Mouse (Mus musculus): ENCODE results near the gene Adam12. TPM values are rescaled to one million over a fixed set of nuclear protein-coding genes. Genes with fewer than 3 reads are reported as not detected.

Adam12 gene
- polyA plus RNA-seq, 1 experiment from 2014 or later: 6.1 TPM

DNA sequence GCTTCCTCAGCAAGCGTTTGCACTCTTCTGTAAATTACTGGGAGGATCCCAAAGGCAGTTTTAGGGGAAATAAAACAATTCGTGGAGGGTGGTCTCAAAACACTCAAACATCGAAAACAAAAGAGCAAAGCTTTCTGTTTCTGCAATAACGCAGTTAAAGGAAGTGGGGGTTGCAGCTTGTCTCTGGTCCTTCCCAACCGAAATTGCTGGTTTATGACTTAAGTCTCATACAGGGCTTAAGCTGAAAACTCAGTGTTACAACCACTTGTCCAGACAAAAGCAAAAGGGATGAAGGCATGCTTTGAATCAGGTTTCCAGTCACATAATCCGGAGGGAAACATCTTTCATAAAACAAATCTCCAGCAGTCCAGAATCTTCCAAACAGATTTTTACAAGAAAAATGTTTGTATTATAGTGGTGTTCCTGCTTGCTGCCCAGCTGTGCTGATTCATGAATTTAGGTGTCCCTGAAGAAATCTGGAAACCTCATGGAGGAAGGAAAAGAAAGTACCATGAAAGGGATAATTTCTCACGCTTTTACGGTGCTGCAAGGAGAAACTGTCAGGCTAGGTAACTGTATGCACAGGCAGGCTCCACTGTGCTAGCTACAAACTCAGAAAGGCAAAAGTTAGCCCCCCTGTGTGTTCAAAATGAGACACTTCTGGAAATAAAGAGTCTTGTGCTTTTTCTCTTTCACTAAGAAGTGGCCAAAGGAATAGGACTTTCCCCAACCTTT is 255.4 kb downstream of the Adam12 start:
- H3K9me3 ChIP-seq: no peaks in the 10 kb centered on the region
- H3K36me3 ChIP-seq: no peaks in the 10 kb centered on the region
- H3K4me3 ChIP-seq: no peak overlapping the region
- 0 out of 2 replicates have a peak overlapping the region, but pooled peaks have one; percentile 22 for H3K27ac ChIP-seq
- ATAC-seq (ENCODE audit: insufficient number of reproducible peaks, insufficient read depth, low FRiP score, low TSS enrichment, low read depth): no peak
- WGBS: 53% methylated on average over 8 of the region's 8 CpGs
- peaks cover 29% of the 10 kb centered on the region for H3K4me1 ChIP-seq
- no peak overlapping the region for H3K9ac ChIP-seq
- no peak overlapping the region for H3K4me2 ChIP-seq
- no peaks in the 10 kb centered on the region for H3K27me3 ChIP-seq

DNA sequence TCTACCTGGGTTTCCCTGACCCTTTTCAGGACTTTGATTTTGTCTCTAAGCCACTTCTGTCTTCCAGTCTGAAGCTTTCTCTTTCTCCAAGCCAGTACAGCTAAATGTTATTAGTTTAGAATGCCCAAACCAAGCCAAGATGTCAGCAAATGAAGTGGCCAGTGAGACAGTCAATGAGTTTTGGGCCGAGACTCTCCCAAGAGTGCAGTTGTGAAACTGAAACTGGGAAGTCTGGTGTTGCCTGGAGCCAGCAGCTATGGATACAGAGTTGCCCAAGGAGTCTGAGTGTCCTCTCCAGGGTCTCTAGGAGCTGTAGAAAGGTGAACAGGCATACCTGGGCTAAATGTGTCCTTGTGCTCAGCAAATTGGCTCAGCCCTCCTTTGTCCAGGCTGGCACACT is 260.9 kb downstream of the Adam12 start:
- Histone ChIP-seq H3K36me3 (no peaks in the 10 kb centered on the region), H3K9ac (no peak overlapping the region), H3K4me3 (no peak overlapping the region), H3K4me2 (no peak overlapping the region), H3K27me3 (no peaks in the 10 kb centered on the region), H3K9me3 (no peaks in the 10 kb centered on the region), H3K27ac (no peak overlapping the region), H3K4me1 (peaks cover 14% of the 10 kb centered on the region; the same call in 1 of the 2 replicates)
- no peak for ATAC-seq (ENCODE audit: insufficient number of reproducible peaks, insufficient read depth, low FRiP score, low TSS enrichment, low read depth)
- WGBS: 79% methylated on average over 1 of the region's 1 CpGs

DNA sequence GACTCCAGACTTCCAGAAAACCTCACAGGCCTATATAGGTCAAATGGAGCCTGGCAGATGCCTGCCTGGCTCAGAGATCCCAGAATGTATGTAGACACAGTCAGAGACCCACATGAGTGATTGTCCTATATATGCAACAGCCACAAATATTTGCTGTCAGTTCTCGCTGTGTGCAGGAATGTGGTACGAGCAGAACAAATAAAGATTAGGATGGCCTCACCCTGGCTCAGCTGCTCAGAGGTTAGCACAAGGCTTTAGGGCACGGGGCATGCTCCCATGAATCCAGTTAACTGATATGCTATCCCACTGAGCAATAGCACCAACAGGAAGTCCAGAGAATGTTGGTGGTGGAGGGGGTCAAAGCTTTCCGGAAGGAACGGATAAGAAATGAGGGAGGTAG is 261.5 kb downstream of the Adam12 start:
- no peak overlapping the region for H3K27ac ChIP-seq
- no peak overlapping the region for H3K4me2 ChIP-seq
- H3K4me3 ChIP-seq: no peak overlapping the region
- H3K27me3 ChIP-seq: no peaks in the 10 kb centered on the region
- H3K9ac ChIP-seq: no peak overlapping the region
- ATAC-seq (ENCODE audit: insufficient number of reproducible peaks, insufficient read depth, low FRiP score, low TSS enrichment, low read depth): no peak
- 66% methylated on average over 5 of the region's 5 CpGs for WGBS
- no peaks in the 10 kb centered on the region for H3K9me3 ChIP-seq
- H3K4me1 ChIP-seq: peaks cover 9% of the 10 kb centered on the region; the same call in 1 of the 2 replicates
- no peaks in the 10 kb centered on the region for H3K36me3 ChIP-seq

DNA sequence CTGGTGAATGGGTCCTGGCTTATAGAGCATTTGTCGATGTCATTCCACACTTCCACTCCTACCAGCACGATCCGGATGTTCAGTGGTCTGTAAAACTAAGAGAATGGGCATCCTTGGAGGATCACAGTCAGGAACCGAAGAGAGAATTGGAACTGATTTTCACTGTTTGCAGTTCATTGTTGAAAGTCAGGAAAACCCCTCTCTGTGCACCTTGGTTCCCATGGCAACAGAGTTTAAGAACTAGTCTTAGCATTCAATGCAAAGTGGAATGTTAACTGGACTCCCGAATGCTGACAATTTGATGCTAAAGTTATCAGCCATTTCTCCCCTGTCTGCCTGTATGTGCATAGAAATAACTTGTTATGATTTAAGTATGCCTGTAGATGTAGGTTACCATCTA is 264.0 kb downstream of the Adam12 start:
- Histone ChIP-seq H3K4me3 (no peak overlapping the region), H3K9me3 (no peaks in the 10 kb centered on the region), H3K36me3 (no peaks in the 10 kb centered on the region), H3K27ac (no peak overlapping the region), H3K9ac (no peak overlapping the region), H3K4me2 (no peak overlapping the region), H3K27me3 (no peaks in the 10 kb centered on the region), H3K4me1 (peaks cover 20% of the 10 kb centered on the region)
- 83% methylated on average over 5 of the region's 5 CpGs for WGBS
- no peak for ATAC-seq (ENCODE audit: insufficient number of reproducible peaks, insufficient read depth, low FRiP score, low TSS enrichment, low read depth)

DNA sequence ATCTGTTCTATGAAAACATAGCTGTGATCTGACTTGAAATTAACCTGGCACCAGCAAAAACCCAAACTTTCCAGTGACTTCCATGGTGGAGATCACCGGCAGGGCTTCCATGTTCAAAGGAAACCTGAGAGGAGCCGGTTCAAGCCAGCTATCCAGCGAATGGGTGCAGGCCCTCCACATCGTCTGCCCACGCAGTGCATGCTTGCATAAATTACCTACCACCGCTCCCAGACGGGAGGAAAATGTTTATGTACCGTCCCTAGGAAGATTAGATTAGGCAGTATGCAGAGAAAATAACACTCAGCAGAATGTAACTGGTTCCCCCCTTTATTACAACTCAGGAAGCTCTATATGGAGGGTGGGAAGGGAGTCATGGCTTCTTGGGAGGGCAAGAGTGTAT is 268.4 kb downstream of the Adam12 start:
- Histone ChIP-seq H3K27me3 (no peaks in the 10 kb centered on the region), H3K36me3 (no peaks in the 10 kb centered on the region), H3K9ac (no peak overlapping the region), H3K27ac (peak overlapping the region; percentile 39; the same call in 1 of the 2 replicates), H3K4me2 (no peak overlapping the region), H3K4me1 (peaks cover 13% of the 10 kb centered on the region), H3K9me3 (no peaks in the 10 kb centered on the region), H3K4me3 (no peak overlapping the region)
- WGBS: 42% methylated on average over 8 of the region's 8 CpGs
- no peak for ATAC-seq (ENCODE audit: insufficient number of reproducible peaks, insufficient read depth, low FRiP score, low TSS enrichment, low read depth)

DNA sequence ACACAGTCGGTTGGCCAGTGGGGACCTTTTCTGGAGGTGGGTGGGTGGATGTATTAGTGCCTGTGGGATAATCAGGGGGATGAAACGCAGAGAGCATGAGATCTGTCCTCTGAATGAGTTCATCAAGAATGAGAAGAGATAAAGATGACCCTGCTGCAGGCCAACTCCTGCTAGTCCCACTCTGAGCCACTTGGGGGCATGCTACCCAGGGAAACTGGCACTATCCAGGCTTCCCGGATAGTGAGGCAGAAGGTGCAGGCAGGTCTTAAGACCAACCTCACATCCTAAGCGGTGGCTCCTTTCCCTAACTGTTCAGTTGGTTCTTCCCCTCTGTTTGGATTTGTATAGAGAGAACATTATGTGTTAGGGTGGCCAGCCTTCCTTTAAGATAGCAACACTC is 272.7 kb downstream of the Adam12 start:
- Histone ChIP-seq H3K36me3 (no peaks in the 10 kb centered on the region), H3K27me3 (no peaks in the 10 kb centered on the region), H3K9ac (no peak overlapping the region), H3K4me3 (no peak overlapping the region), H3K9me3 (no peaks in the 10 kb centered on the region), H3K4me1 (peaks cover 13% of the 10 kb centered on the region), H3K4me2 (no peak overlapping the region), H3K27ac (no peak overlapping the region)
- ATAC-seq (ENCODE audit: insufficient number of reproducible peaks, insufficient read depth, low FRiP score, low TSS enrichment, low read depth): no peak
- WGBS: 62% methylated on average over 4 of the region's 4 CpGs

DNA sequence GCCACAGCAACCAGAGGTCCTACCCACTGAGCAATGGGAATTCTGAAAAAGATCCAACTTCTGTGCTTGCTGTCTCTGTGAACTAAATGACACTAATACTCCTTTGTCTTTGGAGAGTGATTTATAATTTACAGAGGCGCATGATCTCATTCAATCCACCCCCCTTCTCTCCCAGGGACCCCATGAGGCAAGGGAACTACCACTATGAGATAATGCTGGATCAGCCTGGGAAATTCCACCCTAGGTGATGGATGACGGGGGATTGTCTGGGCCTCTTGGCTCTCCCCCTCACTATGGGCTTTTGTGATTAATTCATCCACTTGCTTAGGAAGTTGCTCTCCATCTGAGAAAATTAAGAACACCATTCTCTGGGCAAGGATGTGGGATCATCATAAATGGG is 274.1 kb downstream of the Adam12 start:
- Histone ChIP-seq H3K9ac (no peak overlapping the region), H3K36me3 (no peaks in the 10 kb centered on the region), H3K4me2 (no peak overlapping the region), H3K9me3 (no peaks in the 10 kb centered on the region), H3K4me3 (no peak overlapping the region), H3K27ac (no peak overlapping the region), H3K27me3 (no peaks in the 10 kb centered on the region), H3K4me1 (peaks cover 7% of the 10 kb centered on the region; the same call in 1 of the 2 replicates)
- no peak for ATAC-seq (ENCODE audit: insufficient number of reproducible peaks, insufficient read depth, low FRiP score, low TSS enrichment, low read depth)
- WGBS: 84% methylated on average over 2 of the region's 2 CpGs

DNA sequence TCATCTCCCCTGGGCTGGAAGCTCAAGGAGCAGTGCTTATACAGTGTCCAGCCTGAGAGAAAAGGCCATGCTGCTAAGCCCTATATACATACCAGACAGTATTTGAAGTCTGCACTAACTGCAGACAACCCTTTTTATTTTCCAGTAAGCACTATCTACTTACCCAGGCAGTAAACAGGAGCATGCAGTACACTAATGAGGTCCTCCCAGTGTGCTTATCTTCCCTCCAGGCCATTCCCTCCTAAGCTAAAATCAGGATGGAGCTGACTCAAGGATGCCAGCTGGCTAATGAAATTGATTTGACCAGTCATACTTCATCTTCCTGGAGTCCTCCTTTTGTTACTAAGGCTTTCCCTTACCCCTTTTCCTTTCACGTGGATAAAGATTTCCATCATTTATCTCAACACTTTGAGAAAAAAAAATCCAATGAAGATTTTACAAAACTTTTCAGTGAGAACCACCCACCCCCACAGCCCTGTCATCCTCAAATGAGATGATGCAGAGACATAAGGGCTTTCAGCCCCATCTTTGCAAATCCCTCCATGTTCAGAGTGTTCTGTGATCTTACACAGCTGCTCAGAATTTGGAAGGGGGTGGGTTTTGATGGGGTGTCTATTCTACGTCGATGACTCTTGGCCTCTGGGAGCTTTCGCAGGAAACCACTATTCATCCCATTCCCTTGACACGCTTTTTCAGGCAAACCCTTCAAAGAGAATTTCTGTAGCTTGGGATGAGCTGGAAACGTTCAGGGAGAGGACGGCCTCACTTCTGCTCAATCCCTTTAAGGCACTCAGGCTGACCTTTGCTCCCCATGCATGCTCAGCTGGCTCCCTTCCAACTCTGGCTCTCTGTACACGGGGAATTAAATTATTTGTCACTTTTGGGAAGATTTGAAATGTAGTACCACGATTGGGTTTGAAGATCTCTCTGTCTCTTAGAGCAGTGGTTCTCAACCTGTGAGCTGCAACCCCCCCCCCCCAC is 277.5 kb downstream of the Adam12 start:
- H3K36me3 ChIP-seq: no peaks in the 10 kb centered on the region
- H3K9me3 ChIP-seq: no peaks in the 10 kb centered on the region
- no peaks in the 10 kb centered on the region for H3K27me3 ChIP-seq
- no peak overlapping the region for H3K27ac ChIP-seq
- WGBS: 37% methylated on average over 9 of the region's 9 CpGs
- no peak overlapping the region for H3K9ac ChIP-seq
- peaks cover 7% of the 10 kb centered on the region; the same call in 1 of the 2 replicates for H3K4me1 ChIP-seq
- H3K4me3 ChIP-seq: no peak overlapping the region
- ATAC-seq (ENCODE audit: insufficient number of reproducible peaks, insufficient read depth, low FRiP score, low TSS enrichment, low read depth): no peak
- H3K4me2 ChIP-seq: no peak overlapping the region

DNA sequence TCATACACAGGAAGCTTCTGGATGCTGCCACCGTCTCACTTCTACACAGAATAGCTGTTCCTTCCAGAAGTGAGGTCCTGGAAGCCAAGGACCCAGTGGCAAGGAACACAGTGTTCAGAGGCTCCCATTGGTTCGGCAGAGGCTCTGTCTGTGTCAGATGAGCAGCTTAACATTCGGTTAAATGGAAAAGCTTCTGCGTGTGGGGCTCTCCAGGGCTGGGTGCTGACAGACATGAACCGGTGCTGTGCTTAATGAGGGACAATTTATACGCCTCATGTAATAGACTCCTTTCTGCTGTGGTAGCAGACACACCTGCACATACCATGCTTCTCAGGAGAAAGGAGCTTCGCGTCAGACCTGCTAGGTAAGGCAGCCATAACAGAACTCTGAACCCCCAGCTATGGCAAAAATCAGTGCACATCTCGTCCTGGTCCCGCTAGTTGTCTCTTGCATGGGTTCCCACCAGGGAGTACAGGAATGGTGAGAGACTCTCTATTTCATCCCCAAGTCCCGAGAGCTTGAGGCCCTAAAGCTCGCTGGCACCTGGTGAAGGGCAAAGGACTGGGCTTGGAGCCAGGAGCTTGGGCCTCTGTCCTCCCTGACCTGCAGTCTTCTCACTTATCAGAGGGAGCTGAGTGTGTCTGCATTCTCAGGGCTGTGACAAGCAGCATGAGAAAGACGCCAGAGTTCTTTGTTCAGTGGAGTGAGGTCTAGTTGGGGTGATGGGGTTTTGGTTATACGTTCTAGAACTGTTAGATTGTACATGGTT is 280.0 kb downstream of the Adam12 start:
- Histone ChIP-seq H3K4me1 (peaks cover 7% of the 10 kb centered on the region; the same call in 1 of the 2 replicates), H3K27me3 (no peaks in the 10 kb centered on the region), H3K27ac (no peak overlapping the region), H3K9ac (no peak overlapping the region), H3K36me3 (no peaks in the 10 kb centered on the region), H3K9me3 (no peaks in the 10 kb centered on the region), H3K4me2 (no peak overlapping the region), H3K4me3 (no peak overlapping the region)
- ATAC-seq (ENCODE audit: insufficient number of reproducible peaks, insufficient read depth, low FRiP score, low TSS enrichment, low read depth): no peak
- 82% methylated on average over 14 of the region's 14 CpGs for WGBS

DNA sequence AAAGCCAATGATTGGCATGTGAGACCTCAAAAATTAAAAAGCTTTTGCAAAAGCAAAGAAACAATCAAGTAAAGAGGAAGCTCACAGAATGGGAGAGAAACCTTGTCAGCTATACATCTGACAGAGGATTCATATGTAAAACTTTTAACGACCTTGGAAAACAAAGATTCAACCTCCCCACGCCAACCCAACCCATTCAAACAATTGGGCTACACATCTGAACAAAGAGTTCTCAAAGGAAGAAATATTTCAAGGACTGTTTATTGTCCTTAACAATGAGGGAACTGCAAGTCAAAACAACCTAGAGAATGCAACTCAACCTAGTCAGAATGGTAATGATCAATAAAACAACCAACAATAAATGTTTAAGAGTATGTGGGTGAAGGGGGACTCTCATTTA is 284.6 kb downstream of the Adam12 start:
- Histone ChIP-seq H3K27ac (no peak overlapping the region), H3K4me3 (no peak overlapping the region), H3K27me3 (no peaks in the 10 kb centered on the region), H3K4me1 (no peaks in the 10 kb centered on the region), H3K9me3 (no peaks in the 10 kb centered on the region), H3K36me3 (no peaks in the 10 kb centered on the region), H3K4me2 (no peak overlapping the region), H3K9ac (no peak overlapping the region)
- no peak for ATAC-seq (ENCODE audit: insufficient number of reproducible peaks, insufficient read depth, low FRiP score, low TSS enrichment, low read depth)
- WGBS: 91% methylated on average over 2 of the region's 2 CpGs

DNA sequence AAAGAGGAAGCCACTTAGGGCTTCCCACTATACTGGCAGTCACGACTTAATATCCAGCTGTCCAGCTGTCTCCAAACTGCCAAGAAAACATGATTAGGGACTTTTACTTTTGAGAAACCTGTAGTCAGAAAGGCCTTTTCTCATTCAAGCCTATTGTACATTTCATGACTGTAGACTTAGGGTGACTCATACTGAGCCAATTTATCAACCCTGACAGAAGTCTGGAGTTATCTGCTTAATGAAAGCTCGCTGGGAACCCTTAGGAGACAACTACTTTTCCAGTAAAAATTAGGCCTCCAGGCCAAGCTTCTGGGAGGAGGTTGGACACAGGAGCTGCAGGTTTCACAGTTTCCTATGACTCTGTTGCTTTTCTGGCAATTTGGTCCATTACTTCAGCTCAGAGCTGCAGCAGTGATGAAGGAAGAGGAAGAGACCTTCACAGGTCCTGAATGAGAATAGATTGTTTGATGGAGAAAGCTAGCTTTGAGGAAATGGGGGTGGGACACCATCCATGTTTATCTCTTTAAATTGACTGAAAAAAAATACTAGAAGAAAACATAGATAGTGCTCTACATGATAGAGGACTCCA is 285.1 kb downstream of the Adam12 start:
- WGBS: 73% methylated on average over 2 of the region's 2 CpGs
- H3K4me1 ChIP-seq: no peaks in the 10 kb centered on the region
- ATAC-seq (ENCODE audit: insufficient number of reproducible peaks, insufficient read depth, low FRiP score, low TSS enrichment, low read depth): no peak
- H3K27ac ChIP-seq: no peak overlapping the region
- no peaks in the 10 kb centered on the region for H3K9me3 ChIP-seq
- H3K27me3 ChIP-seq: no peaks in the 10 kb centered on the region
- no peak overlapping the region for H3K4me3 ChIP-seq
- H3K9ac ChIP-seq: no peak overlapping the region
- H3K36me3 ChIP-seq: no peaks in the 10 kb centered on the region
- no peak overlapping the region for H3K4me2 ChIP-seq
